Mouse (Mus musculus): ENCODE data around the gene Ei24. TPM values are rescaled to one million over a fixed set of nuclear protein-coding genes. Genes with fewer than 3 reads are reported as not detected.

Gene Ei24
- total RNA-seq, 2 experiments from 2014 or later = 97.7 to 102 TPM

DNA sequence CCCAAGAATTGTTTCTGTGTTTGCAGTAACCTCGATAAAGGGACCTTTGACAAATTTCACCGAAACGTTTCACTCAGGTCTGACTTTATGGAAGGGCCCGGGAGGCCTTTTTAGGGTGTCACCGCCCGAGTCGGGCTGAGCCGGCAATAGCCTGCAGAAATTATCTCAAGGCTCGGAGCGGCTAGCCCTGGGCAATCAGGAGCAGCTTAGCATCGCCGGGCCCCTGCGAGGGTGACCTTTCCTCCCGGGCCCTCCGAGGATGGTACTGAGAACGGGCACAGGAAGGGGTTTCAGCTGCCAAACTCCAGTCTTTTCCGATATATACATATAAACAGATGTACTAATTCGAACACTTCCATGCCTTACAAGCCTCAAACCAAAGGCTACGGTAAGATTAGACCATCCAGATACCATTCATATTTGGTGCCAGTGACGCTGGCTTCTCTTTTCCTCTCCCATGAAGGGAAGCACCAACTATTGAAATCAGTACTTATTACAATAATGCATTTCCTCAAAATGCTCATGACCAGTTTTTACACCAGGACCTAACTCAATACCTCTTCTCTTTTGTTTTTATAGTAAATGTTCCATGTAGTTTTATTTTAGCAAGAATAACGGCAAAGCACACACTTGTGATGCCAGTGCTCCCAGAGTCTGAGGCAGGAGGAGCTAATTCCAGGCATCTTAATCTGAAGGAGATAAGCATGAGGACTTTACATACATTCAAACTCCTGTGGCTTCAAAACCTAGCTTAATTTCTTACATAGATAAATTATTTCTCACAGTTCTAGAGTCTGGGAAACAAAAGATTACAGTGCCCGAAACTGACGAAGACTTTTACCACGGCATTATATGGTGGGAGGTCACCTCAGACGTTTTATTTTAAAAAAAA lies 28.8 kb downstream of the Ei24 start:
- Histone ChIP-seq H3K4me3 (peak overlapping the region; percentile 64), H3K27ac (peak overlapping the region; percentile 96)
- DNase-seq (ENCODE audit: low spot score in 2 of 2) = peak in 1 of 2 experiments; percentile 25
- TF ChIP-seq CTCF (conservative IDR thresholded peaks at IDR 0.05) = no peak

DNA sequence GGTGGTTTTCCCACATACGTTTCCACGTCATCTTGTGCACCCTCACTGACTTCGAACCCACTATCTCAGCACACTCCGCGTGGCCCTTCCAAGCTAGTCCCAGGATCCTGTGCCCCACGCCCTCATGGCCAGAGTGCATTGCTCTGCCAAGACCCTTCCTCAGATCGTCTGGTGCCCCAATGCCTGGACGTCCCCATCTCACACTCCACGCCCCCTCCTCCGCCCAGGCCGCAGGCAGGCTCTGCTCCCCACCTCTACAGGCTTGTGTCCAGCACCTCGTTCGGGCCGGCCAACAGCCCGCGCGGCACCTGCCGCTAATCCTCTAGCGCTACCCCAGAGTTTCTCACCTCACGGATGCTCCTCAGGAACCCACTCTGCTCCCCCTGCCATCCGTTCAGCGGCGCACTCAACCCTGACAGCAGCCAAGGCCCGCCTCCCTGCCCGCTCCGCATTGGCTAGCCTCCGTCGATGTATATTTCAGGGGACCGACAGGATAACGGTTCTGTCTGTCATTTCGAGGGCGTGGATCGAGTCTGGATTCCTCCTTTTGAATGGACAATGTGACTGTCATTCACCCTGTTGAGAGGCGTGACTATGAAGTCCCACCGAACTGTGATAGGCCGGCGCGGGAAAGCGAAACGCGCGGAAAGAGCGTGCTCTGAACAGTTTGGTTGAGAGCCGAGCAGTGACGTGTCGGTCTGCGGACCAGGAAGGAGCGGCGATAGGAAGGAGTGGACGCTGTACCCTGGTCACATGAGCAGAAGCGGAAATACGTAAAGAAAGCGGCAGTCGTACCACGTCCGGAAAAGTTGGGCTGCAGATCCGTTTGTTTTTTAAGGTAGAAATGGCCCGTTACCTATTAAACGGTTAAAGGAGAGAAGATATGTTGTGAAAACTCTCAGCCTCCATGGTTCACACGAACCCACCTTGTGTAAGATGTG lies 29.7 kb downstream of the Ei24 start, which contains the start of gene Stt3a:
TSS of gene Stt3a (minus strand) at position 477 of the 941 bp plus-strand sequence.
- TF ChIP-seq CTCF (conservative IDR thresholded peaks at IDR 0.05) = 0 out of 2 replicates have a peak, but pooled peaks have one; percentile 16
- peak within 1 kb of the TSS; percentile 85 for H3K4me3 ChIP-seq
- H3K27ac ChIP-seq = peak within 1 kb of the TSS; percentile 96
- peak; percentile 98 to 100 for DNase-seq (ENCODE audit: low spot score in 2 of 2)

GRCm38 (mm10) chr9:36764378-36764777 lies 32.8 kb downstream of the Ei24 start:
- no peak for TF ChIP-seq CTCF (conservative IDR thresholded peaks at IDR 0.05)
- Histone ChIP-seq H3K4me3 (no peak overlapping the region), H3K27ac (no peak overlapping the region)
- DNase-seq (ENCODE audit: low spot score in 2 of 2) = no peak

Other genes starting within 250 kb of the Ei24 start
- gene Gm17689, start 214.8 kb downstream of the Ei24 start, total RNA-seq (2021) = not detected
- not detected for gene A630095E13Rik, start 154.0 kb downstream of the Ei24 start, total RNA-seq (2021)
- not detected for gene Acrv1, start 104.2 kb downstream of the Ei24 start, total RNA-seq (2021)
- gene Chek1, start 70.3 kb downstream of the Ei24 start, total RNA-seq (2021) = 1 to 10 TPM; 2.1 to 2.6 TPM
- 10 to 100 TPM; 70.6 to 80.9 TPM for gene Stt3a, start 29.7 kb downstream of the Ei24 start, total RNA-seq (2021)
- 100 to 1,000 TPM; 274 to 276 TPM for gene Fez1, start 24.5 kb upstream of the Ei24 start, total RNA-seq (2021)